Mouse (Mus musculus) small intestine, adult 2 months (tissue): Measurements from ENCODE around the gene Zfp523.

Experiments
- CTCF ChIP-seq: fragments of 200-500 bp; IDR thresholded peaks from 2 replicates; pipeline ENCODE4 v1.5.1; 2012; ENCODE audit warnings: low read depth, mild to moderate bottlenecking, control low read depth, inconsistent platforms, low read length, moderate library complexity, mixed read lengths; ENCODE audit not compliant: insufficient replicate concordance, insufficient read length; ENCODE audit errors: extremely low read depth
- POLR2A ChIP-seq: fragments of 200-500 bp; IDR thresholded peaks from 2 replicates; pipeline ENCODE4 v1.6.1; 2012; ENCODE audit warnings: low read depth, mild to moderate bottlenecking, control low read depth, inconsistent platforms, low read length, moderate library complexity

DNA sequence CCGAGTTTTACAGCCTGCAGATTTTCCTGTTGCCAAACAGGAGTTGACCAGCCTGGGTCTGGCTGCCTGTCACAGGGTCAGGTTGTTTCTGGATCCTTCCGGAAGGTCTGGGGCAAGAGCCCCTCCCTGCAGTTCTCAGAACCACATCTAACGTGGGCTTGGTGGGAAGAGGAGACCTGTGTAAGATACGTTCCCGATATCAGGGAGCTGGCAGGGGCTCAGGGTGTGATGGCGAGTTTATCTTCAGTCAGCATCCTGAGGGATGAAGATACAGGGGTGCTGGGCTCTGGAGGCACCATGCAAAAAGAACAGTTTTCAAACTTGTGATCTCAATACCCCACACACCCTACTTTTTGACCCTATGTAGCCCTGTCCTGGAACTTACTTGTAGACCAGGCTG, 60.9 kb downstream of the Zfp523 start:
- TF ChIP-seq CTCF (no peak), POLR2A (no peak)
